Mouse (Mus musculus): Measurements from ENCODE around the gene Olfr1099. TPM values are rescaled to one million over a fixed set of nuclear protein-coding genes. Genes with fewer than 3 reads are reported as not detected.

The Olfr1099 gene
- total RNA-seq (2023), result not detected in 2 replicates

GRCm38 (mm10) chr2:86960593-86960992 is at the start of gene Olfr1099:
Gene Olfr1099 (minus strand): TSS chr2:86960693.

GRCm38 (mm10) chr2:86998098-86998497 is 37.6 kb upstream of the Olfr1099 start, which contains the start of gene Olfr1102:
Gene Olfr1102 (plus strand): TSS chr2:86998398.

GRCm38 (mm10) chr2:86991121-86991520 is 30.6 kb upstream of the Olfr1099 start, which contains the start of gene Olfr1101:
Gene Olfr1101 (minus strand): TSS chr2:86991221.

GRCm38 (mm10) chr2:86979854-86980253 is 19.4 kb upstream of the Olfr1099 start, which contains the start of gene Olfr1100:
Gene Olfr1100 (minus strand): TSS chr2:86979954.

GRCm38 (mm10) chr2:86924445-86924844 is 36.0 kb downstream of the Olfr1099 start, which contains the start of gene Olfr1098:
Gene Olfr1098 (minus strand): TSS chr2:86924545.

Other genes starting within 250 kb of the Olfr1099 start
- gene Olfr1089, start 227.0 kb downstream of the Olfr1099 start, total RNA-seq (2023), result not detected in 2 replicates
- gene Olfr1090, start 201.7 kb downstream of the Olfr1099 start, total RNA-seq (2023), result not detected in 2 replicates
- gene Olfr1093, start 178.2 kb downstream of the Olfr1099 start, total RNA-seq (2023), result not detected in 2 replicates
- gene Olfr141, start 150.7 kb downstream of the Olfr1099 start, total RNA-seq (2023), result not detected in 2 replicates
- gene Olfr1094, start 136.0 kb downstream of the Olfr1099 start, total RNA-seq (2023), result not detected in 2 replicates
- not detected in 2 replicates for gene Olfr1095, start 109.0 kb downstream of the Olfr1099 start, total RNA-seq (2023)
- not detected in 2 replicates for gene Gm13723, start 85.9 kb downstream of the Olfr1099 start, total RNA-seq (2023)
- gene Olfr1097, start 68.5 kb downstream of the Olfr1099 start, total RNA-seq (2023), result not detected in 2 replicates
- gene Olfr1098, start 36.1 kb downstream of the Olfr1099 start, total RNA-seq (2023), result not detected in 2 replicates
- gene Olfr1100, start 19.3 kb upstream of the Olfr1099 start, total RNA-seq (2023), result not detected in 2 replicates
- gene Olfr1101, start 30.5 kb upstream of the Olfr1099 start, total RNA-seq (2023), result not detected in 2 replicates
- not detected in 2 replicates for gene Olfr1102, start 37.7 kb upstream of the Olfr1099 start, total RNA-seq (2023)
- not detected in 2 replicates for gene Olfr1104, start 66.4 kb upstream of the Olfr1099 start, total RNA-seq (2023)
- not detected in 2 replicates for gene Olfr1105, start 75.8 kb upstream of the Olfr1099 start, total RNA-seq (2023)
- gene Olfr1106, start 91.6 kb upstream of the Olfr1099 start, total RNA-seq (2023), result not detected in 2 replicates
- gene Olfr1107, start 115.1 kb upstream of the Olfr1099 start, total RNA-seq (2023), result not detected in 2 replicates
- not detected in 2 replicates for gene Olfr1109, start 135.3 kb upstream of the Olfr1099 start, total RNA-seq (2023)
- not detected in 2 replicates for gene Olfr259, start 153.9 kb upstream of the Olfr1099 start, total RNA-seq (2023)
- gene Olfr1110, start 179.6 kb upstream of the Olfr1099 start, total RNA-seq (2023), result not detected in 2 replicates
- not detected in 2 replicates for gene Olfr1111, start 191.9 kb upstream of the Olfr1099 start, total RNA-seq (2023)
- not detected in 2 replicates for gene Olfr1112, start 227.1 kb upstream of the Olfr1099 start, total RNA-seq (2023)
- gene Olfr1113, start 248.3 kb upstream of the Olfr1099 start, total RNA-seq (2023), result not detected in 2 replicates